Mouse (Mus musculus): ENCODE results near the gene Lce3e.

DNA sequence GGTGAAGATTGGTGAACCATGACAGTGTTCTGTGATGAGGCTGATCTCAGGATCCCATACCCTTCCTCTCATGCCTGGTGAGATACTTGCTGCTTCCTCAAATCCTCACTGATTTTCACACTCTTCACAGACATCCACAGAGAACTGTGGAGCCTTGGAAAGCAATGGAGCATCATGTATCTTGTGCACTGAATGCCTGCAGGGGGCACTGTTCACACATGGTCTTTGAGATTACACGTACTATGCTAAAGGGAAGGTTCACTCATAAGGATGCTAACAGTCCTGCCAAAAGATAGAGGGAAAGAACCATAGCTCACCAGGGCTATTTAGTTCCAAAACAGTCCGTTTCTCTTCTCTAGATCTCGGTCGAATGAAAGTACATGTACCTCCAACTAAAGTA lies 46.5 kb upstream of the Lce3e start:
- TF ChIP-seq TAL1 (IDR thresholded peaks at IDR 0.05; ENCODE audit: low read length) (no peak), GATA1 (IDR thresholded peaks at IDR 0.05; ENCODE audit: low read length) (no peak)
